Mouse (Mus musculus) megakaryocyte progenitor cell, adult 5-6 weeks (primary cell): ENCODE results near the gene Prkn. TPM values are rescaled to one million over a fixed set of nuclear protein-coding genes. Genes with fewer than 3 reads are reported as not detected.
A peak's percentile ranks its signal among the peaks of the same experiment; 100 is the strongest.

ENCODE experiments used
- ATAC-seq: replicated peaks from 2 replicates; pipeline ENCODE4 v1.8.0; 2016; ENCODE audit warnings: mild to moderate bottlenecking, moderate TSS enrichment, inconsistent platforms; ENCODE audit not compliant: poor library complexity
- total RNA-seq, 2 experiments: library from RNA; stranded (forward) in 1 of 2; stranded (reverse) in 1 of 2; fragments of 157-497, 149-512 nt in 1 of 2; fragments of 200-1000 nt in 1 of 2; gene quantifications; 2 replicates each; pipeline versions ENCODE4 v1.2.3 to v1.2.4; 2015 to 2017

The Prkn gene
- total RNA-seq, 2 experiments from 2014 or later: 0.25 to 0.57 TPM

GRCm38 (mm10) chr17:11383364-11383962 lies 543.3 kb downstream of the Prkn start:
- ATAC-seq: no peak

DNA sequence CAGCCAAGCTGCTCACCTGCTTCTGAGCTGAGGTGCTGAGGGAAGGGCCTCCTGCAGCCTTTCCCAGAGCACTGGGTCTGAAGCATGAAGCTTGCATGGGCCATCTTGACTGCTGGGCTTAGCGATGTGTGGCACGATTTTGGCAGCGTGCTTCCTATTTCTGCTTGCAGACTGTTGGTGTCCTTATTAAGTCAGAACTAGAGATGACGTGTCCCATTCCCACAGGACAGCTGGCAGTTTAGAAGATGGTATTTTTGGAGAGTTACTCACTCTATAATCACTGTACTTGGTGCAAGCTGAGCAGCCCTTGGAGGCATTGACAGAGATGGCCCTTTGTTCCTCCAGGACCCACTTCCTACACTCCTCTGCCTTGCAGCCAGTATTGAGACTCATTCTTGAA lies 545.1 kb downstream of the Prkn start:
- no peak for ATAC-seq

GRCm38 (mm10) chr17:11392622-11393294 lies 552.6 kb downstream of the Prkn start:
- no peak for ATAC-seq

GRCm38 (mm10) chr17:11394607-11395006 lies 554.4 kb downstream of the Prkn start:
- no peak for ATAC-seq

DNA sequence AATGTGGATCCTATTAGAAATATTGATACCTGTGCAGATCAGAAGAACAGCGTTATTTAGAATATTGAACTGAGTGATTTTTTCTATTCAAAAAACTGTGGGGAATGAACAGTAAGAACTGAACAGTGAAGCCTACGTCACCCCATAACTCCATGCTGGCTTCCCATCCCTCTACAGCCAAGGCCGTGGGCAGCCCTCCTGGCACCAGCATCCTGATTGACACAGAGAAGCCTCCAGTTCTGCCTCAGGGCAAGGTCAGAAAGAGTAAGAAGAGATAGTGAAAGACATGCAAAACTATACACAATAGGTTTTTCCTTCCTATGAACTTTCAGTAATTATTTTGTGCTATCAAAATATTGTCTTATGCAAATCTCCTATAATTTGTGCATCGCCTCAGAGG lies 557.5 kb downstream of the Prkn start:
- no peak for ATAC-seq

GRCm38 (mm10) chr17:11402225-11402875 lies 562.2 kb downstream of the Prkn start:
- ATAC-seq: no peak

- no peak for ATAC-seq
Measured at GRCm38 (mm10) chr17:11411414-11411813, 571.2 kb downstream of the Prkn start.

GRCm38 (mm10) chr17:11413688-11414087 lies 573.5 kb downstream of the Prkn start:
- ATAC-seq: no peak

DNA sequence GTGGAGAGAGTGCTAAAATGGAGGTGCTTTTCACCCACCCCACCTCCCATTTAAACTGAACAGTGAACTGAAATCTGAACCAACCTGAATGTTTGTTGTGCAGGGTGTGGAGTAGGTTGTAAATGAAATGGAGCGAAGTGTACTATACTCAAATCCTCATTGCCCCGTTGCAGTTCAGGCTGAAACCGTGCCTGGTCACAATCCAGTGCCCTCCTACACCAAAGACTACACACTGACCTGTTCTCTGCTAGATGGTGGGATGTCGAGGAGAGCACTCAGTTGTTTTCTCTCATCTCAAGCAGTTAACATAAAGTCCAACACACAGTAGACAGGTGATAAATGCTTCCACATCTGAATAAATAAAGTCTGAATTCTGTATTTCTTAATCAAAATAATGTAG lies 574.1 kb downstream of the Prkn start:
- ATAC-seq: no peak

DNA sequence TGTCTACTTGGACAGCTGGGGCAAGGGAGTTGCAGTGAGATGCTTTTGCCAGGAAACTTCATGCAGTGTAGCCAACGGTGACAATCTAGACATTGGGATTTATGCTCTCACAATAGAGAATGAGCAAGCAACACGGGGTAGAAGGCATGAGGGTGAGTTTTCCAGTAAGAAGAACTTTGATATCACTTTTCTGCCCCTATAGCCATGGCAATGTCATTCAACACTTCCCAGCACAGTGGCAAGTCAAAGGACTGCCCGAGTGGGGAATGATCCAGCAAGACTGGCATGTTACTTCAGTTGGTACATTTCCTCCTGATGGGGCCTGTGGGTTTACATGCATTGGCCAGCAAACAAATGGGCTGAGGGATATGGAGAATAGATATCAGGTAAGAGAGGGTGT lies 577.0 kb downstream of the Prkn start:
- ATAC-seq: no peak

DNA sequence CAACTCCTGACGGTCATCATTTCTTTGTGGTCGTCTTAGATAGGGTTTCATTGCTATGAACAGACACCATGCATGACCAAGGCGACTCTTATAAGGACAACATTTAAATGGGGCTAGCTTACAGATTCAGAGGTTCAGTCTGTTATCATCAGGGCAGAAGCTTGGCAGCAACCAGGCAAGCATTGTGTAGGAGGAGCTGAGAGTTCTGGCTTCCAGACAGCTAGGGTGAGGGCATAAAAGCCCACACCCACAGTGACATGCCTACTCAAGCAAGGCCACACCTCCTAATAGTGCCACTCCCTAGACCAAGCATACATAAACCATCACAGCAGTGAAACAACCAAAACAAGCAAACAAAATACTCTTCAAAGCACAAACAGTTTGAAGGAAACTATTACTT lies 579.3 kb downstream of the Prkn start:
- ATAC-seq: peak; percentile 88

DNA sequence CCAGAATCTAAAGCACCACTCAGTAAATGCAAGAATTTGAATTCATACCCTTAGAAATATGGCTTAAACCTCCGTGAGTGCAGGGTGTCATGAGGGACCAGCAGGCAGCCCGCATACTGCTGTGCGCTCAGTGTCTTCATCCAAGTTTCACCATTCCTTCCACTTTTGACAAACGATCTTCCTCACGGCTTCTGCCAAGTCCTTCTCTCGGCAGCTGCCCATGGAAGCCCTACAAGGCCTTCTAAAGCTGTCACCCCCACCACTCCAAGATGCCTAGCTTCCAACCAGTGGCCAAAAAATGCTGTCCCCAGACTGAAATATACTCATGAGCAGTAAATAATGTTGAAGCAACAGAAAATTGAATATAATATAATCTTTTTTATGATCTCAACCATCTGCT lies 580.7 kb downstream of the Prkn start:
- no peak for ATAC-seq

DNA sequence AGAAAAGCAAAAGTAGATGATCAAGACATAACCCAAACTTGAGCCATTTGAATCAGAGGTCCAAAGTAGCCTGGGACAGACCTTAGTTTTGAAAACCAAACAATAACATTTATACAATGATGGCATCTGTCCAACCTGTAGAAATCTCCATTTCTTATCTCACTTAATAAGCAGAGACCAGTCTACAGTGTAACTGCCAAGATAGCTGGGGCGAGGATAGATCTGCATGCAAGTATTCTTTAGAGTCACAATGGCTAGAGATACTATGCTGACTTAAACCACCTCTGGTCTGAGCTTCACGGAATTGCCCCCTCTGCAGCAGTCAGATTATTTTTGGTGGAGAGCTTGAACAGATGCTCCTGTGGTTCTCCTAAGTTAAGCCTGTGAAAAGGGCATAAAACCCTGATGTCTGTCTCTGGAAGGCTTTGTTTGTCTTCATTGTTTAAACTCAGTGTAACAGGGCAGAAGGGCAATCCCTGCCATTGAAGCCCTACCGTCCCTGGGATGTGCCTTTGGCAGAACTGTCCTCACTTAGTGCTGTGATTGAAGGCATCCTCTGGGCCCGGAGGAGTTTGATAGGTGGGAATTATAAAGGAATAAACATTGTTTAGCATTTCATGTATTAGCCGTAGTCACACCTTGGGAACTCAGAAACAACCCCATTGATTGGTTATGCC lies 581.2 kb downstream of the Prkn start:
- peak; percentile 89 for ATAC-seq

DNA sequence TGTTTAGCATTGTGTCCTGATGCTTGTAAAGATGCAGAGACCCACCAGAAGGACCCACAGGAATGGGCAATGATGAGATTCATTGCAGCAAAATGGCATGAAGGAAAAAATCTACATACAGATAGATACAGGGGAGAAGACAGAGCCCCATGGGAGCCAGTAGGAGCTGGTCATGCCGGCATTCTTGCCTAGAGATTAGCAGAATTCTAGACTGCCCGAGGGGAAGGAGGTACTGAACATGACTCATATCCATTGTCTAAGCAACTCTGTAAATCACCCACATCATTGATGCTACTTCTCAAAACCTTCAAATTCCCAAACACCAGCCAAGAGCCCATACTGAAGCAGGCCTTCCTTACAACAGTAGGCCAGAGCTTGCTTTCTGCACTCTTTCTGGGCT lies 591.1 kb downstream of the Prkn start:
- ATAC-seq: no peak

- no peak for ATAC-seq
Measured at GRCm38 (mm10) chr17:11432593-11432992, 592.4 kb downstream of the Prkn start.

DNA sequence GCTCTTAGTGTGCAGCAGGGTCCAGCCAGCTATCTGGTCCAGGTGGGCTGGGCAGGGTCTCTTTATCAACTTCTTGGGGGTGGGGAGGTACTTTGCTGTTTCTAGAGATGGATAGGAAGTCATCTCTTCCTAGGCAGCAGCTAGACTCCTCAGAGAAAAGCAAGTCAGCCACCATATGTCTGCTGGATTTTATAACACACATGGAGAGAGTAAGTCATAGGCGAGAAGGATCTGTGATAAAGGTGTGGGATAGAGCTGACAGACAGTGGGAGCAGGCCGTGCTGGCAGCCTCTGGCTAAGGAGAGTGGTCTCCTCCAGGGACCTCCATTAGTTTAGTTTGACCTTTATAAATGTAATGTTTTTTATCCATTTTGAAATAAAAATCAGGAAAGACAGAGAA lies 622.5 kb downstream of the Prkn start:
- ATAC-seq: no peak

GRCm38 (mm10) chr17:11466095-11466494 lies 625.9 kb downstream of the Prkn start:
- ATAC-seq: no peak

DNA sequence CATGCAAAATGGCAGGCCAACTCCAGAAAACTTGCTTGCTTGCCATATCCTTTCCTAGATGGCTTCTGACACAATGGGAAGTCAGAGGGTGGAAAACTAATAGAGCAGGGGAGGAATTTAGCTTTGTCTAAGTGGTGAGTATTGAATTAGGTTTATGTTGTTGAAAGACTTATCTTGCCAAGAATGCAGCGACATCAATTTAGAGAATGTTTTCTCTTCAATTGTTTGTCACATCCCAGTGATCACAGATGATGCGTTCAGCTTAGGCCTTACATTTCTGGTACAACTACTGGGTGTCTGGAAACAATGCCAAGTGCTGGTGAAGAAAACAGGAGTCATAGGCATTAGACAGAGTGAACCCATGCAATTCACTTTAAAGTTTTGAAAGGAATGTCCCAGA lies 628.4 kb downstream of the Prkn start:
- ATAC-seq: no peak

GRCm38 (mm10) chr17:11483032-11483431 lies 642.8 kb downstream of the Prkn start:
- peak; percentile 80 for ATAC-seq

DNA sequence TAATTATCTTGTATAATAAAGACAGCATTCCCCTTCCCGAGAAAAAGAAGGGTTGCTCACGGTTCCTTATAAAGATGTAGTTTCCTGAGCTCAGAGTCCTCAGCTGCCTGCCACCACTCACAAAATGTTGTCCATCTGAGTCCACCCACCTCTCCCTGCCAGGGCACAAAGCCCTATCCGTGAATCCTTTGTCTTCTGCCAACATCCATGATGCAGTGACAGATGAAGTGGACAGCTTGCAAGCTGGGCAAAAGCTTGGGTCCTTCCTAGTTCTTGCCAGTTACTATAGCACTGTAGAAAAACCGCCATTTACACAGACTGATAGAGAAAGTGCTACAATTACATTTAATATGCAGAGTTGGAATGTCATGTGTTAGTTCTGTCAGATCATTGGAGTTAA lies 649.9 kb downstream of the Prkn start:
- ATAC-seq: no peak

DNA sequence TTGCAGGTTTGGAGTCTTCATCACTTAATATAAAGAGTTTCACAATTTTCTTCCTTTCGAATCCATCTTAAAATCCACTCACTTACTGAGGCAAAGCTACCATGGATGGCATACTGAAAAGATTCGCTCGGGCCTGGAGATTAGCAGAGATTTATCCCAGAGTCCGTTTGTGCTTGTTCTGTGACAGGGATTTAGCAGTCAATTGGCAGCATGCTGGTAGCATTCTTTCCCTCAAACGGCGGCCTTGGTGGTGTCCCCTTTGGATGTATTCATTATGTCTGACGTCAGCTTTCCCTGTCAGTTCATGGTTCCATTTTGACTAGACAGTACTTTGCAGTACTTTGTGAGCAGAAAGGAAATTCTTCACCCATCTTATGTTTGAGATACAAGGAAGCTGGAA lies 662.4 kb downstream of the Prkn start:
- ATAC-seq: no peak

GRCm38 (mm10) chr17:11504496-11504895 lies 664.3 kb downstream of the Prkn start:
- ATAC-seq: no peak
